Mouse (Mus musculus): Measurements from ENCODE around the gene Casp9. TPM values are rescaled to one million over a fixed set of nuclear protein-coding genes. Genes with fewer than 3 reads are reported as not detected.

The Casp9 gene
- polyA plus RNA-seq, 1 experiment from 2014 or later = 23.7 TPM

GRCm38 (mm10) chr4:141758874-141759542 lies 34.4 kb upstream of the Casp9 start:
- WGBS = 70% methylated on average over 6 of the region's 6 CpGs
- peaks cover 15% of the 10 kb centered on the region; the same call in 1 of the 2 replicates for H3K36me3 ChIP-seq (ENCODE audit: control insufficient read depth, insufficient read depth, low read length)
- no peak for ATAC-seq (ENCODE audit: insufficient read depth, low FRiP score)
- H3K9me3 ChIP-seq (replicated peaks; ENCODE audit: control insufficient read depth, low read length) = no peaks in the 10 kb centered on the region
- no peak overlapping the region for H3K4me2 ChIP-seq (ENCODE audit: low read depth, low read length)
- no peak overlapping the region for H3K4me3 ChIP-seq (replicated peaks; ENCODE audit: low read length)
- no peak overlapping the region for H3K27ac ChIP-seq (ENCODE audit: low read length)
- no peaks in the 10 kb centered on the region for H3K27me3 ChIP-seq (ENCODE audit: control insufficient read depth, insufficient read depth, low read length)
- H3K9ac ChIP-seq (ENCODE audit: low read length) = no peak overlapping the region
- no peaks in the 10 kb centered on the region for H3K4me1 ChIP-seq (ENCODE audit: control insufficient read depth, insufficient read depth, low read length)

DNA sequence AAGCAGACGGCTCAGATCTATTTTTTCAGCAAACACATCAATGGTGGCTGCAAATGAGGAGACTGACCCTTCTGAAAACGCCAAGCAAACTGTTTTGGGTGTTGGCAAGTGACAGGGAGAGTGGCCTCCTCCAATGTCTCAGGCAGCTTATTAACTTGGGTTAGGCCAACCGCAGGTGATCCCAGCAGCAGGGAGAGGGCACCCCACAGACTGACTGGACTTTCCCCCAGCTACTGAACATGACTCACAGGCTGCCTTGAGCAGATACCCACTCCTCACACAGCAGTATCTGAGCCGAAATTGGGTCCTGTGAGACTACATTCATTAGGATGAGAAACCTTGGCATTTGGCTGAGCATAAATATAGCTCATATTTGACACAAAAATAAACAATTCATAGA lies 32.5 kb upstream of the Casp9 start:
- H3K4me1 ChIP-seq (ENCODE audit: control insufficient read depth, insufficient read depth, low read length) = no peaks in the 10 kb centered on the region
- 82% methylated on average over 4 of the region's 4 CpGs for WGBS
- no peaks in the 10 kb centered on the region for H3K9me3 ChIP-seq (replicated peaks; ENCODE audit: control insufficient read depth, low read length)
- H3K27ac ChIP-seq (ENCODE audit: low read length) = no peak overlapping the region
- peaks cover 15% of the 10 kb centered on the region; the same call in 1 of the 2 replicates for H3K36me3 ChIP-seq (ENCODE audit: control insufficient read depth, insufficient read depth, low read length)
- no peak for ATAC-seq (ENCODE audit: insufficient read depth, low FRiP score)
- no peak overlapping the region for H3K4me3 ChIP-seq (replicated peaks; ENCODE audit: low read length)
- no peak overlapping the region for H3K9ac ChIP-seq (ENCODE audit: low read length)
- H3K4me2 ChIP-seq (ENCODE audit: low read depth, low read length) = no peak overlapping the region
- H3K27me3 ChIP-seq (ENCODE audit: control insufficient read depth, insufficient read depth, low read length) = no peaks in the 10 kb centered on the region

DNA sequence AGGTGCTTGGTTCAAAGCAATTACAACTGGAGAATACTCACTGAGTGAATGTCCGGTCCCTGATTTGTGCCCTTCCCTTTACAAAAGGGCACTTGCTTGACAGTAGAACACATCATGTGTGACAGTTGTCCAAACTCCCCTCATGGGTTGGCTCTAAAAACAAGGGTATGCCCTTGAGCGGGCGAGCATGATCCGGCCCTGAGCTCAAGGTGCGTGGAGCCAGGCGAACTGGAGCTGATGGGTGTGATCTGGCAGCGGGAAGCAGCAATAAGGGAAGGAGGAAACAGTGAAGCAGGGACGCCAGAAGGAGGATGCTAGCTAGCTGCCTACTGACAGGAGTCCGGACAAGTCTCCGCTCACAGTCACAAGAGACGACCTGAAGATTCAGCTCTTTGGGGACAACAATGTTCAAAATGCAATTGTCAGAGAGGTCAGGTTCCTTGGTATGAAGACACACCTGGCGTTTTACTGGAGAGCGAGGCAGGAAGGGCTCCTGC lies 31.3 kb upstream of the Casp9 start:
- Histone ChIP-seq H3K9me3 (replicated peaks; ENCODE audit: control insufficient read depth, low read length) (no peaks in the 10 kb centered on the region), H3K4me2 (ENCODE audit: low read depth, low read length) (no peak overlapping the region), H3K27me3 (ENCODE audit: control insufficient read depth, insufficient read depth, low read length) (no peaks in the 10 kb centered on the region), H3K4me3 (replicated peaks; ENCODE audit: low read length) (no peak overlapping the region), H3K4me1 (ENCODE audit: control insufficient read depth, insufficient read depth, low read length) (peaks cover 11% of the 10 kb centered on the region; the same call in 1 of the 2 replicates), H3K9ac (ENCODE audit: low read length) (no peak overlapping the region), H3K27ac (ENCODE audit: low read length) (no peak overlapping the region), H3K36me3 (ENCODE audit: control insufficient read depth, insufficient read depth, low read length) (peaks cover 15% of the 10 kb centered on the region; the same call in 1 of the 2 replicates)
- ATAC-seq (ENCODE audit: insufficient read depth, low FRiP score) = no peak
- WGBS = 90% methylated on average over 13 of the region's 13 CpGs

- no peak overlapping the region for H3K4me2 ChIP-seq (ENCODE audit: low read depth, low read length)
- ATAC-seq (ENCODE audit: insufficient read depth, low FRiP score) = no peak
- H3K4me1 ChIP-seq (ENCODE audit: control insufficient read depth, insufficient read depth, low read length) = peaks cover 20% of the 10 kb centered on the region
- H3K27me3 ChIP-seq (ENCODE audit: control insufficient read depth, insufficient read depth, low read length) = no peaks in the 10 kb centered on the region
- H3K27ac ChIP-seq (ENCODE audit: low read length) = no peak overlapping the region
- H3K4me3 ChIP-seq (replicated peaks; ENCODE audit: low read length) = no peak overlapping the region
- no peaks in the 10 kb centered on the region for H3K9me3 ChIP-seq (replicated peaks; ENCODE audit: control insufficient read depth, low read length)
- no peak overlapping the region for H3K9ac ChIP-seq (ENCODE audit: low read length)
- H3K36me3 ChIP-seq (ENCODE audit: control insufficient read depth, insufficient read depth, low read length) = peaks cover 15% of the 10 kb centered on the region; the same call in 1 of the 2 replicates
- 89% methylated on average over 12 of the region's 12 CpGs for WGBS
Observed at GRCm38 (mm10) chr4:141763476-141763875, 29.9 kb upstream of the Casp9 start.

DNA sequence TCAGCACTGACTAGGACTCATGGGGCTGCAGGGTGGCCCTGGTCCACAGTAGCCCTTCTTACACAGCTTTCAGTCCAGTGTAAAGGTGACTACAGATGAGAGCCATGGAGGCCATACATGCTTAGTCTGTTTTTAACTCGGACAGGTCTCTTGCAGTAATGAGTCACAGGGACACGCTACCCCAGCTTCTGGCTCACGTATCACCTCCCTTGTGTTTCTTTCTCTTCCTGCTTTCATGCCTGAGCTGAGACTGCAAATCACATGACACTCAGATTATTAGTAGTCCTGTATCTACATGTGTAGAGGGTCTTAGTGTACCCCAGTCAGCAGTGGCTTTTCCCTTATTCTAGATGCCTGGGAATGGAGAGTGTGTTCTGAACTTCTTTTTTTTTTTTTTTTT lies 28.4 kb upstream of the Casp9 start:
- no peak for ATAC-seq (ENCODE audit: insufficient read depth, low FRiP score)
- Histone ChIP-seq H3K27ac (ENCODE audit: low read length) (no peak overlapping the region), H3K4me3 (replicated peaks; ENCODE audit: low read length) (no peak overlapping the region), H3K27me3 (ENCODE audit: control insufficient read depth, insufficient read depth, low read length) (no peaks in the 10 kb centered on the region), H3K9me3 (replicated peaks; ENCODE audit: control insufficient read depth, low read length) (no peaks in the 10 kb centered on the region), H3K36me3 (ENCODE audit: control insufficient read depth, insufficient read depth, low read length) (peaks cover 21% of the 10 kb centered on the region; the same call in 1 of the 2 replicates), H3K4me1 (ENCODE audit: control insufficient read depth, insufficient read depth, low read length) (peaks cover 20% of the 10 kb centered on the region), H3K4me2 (ENCODE audit: low read depth, low read length) (no peak overlapping the region), H3K9ac (ENCODE audit: low read length) (no peak overlapping the region)
- WGBS = 90% methylated on average over 3 of the region's 3 CpGs

GRCm38 (mm10) chr4:141766316-141766667 lies 27.1 kb upstream of the Casp9 start:
- 0 out of 2 replicates have a peak overlapping the region, but pooled peaks have one; percentile 20 for H3K4me2 ChIP-seq (ENCODE audit: low read depth, low read length)
- no peak for ATAC-seq (ENCODE audit: insufficient read depth, low FRiP score)
- peak overlapping the region; percentile 89 for H3K27ac ChIP-seq (ENCODE audit: low read length)
- WGBS = 64% methylated on average over 8 of the region's 8 CpGs
- H3K4me3 ChIP-seq (replicated peaks; ENCODE audit: low read length) = no peak overlapping the region
- no peaks in the 10 kb centered on the region for H3K27me3 ChIP-seq (ENCODE audit: control insufficient read depth, insufficient read depth, low read length)
- H3K9ac ChIP-seq (ENCODE audit: low read length) = peak overlapping the region; percentile 13; the same call in 1 of the 2 replicates
- peaks cover 21% of the 10 kb centered on the region; the same call in 1 of the 2 replicates for H3K36me3 ChIP-seq (ENCODE audit: control insufficient read depth, insufficient read depth, low read length)
- peaks cover 20% of the 10 kb centered on the region for H3K4me1 ChIP-seq (ENCODE audit: control insufficient read depth, insufficient read depth, low read length)
- H3K9me3 ChIP-seq (replicated peaks; ENCODE audit: control insufficient read depth, low read length) = no peaks in the 10 kb centered on the region

DNA sequence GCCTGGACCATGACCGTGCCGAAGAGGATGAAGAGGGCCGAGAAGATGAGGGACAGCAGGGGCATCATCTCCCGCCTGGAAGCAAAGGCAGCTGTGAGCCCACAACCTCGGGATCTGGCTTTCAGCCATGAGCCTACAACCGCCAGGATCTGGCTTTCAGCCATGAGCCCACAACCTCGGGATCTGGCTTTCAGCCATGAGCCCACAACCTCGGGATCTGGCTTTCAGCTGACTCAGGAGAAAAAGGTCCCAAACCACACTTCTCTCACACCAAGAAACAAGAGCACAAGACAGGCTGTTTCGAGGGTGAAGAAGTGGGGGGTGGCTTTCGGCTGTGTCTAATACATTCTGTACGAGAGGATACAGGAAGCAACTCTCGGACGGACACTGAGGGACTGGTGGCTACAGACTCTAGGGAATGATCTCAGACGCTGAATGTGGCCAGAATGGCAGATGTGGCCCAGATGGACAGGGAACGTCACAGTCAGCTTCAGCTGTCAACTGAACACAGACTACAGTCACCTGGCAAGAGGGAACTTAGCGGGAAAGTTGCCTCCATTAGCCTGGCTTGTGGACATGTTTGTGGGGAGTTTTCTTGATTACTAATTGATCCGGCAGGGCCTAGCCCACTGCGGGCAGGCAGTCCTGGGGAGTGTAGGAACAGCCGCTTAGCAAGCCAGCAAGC lies 26.6 kb upstream of the Casp9 start:
- H3K9ac ChIP-seq (ENCODE audit: low read length) = peak overlapping the region; percentile 13; the same call in 1 of the 2 replicates
- WGBS = 42% methylated on average over 19 of the region's 19 CpGs
- peak overlapping the region; percentile 20; the same call in 1 of the 2 replicates for H3K4me2 ChIP-seq (ENCODE audit: low read depth, low read length)

GRCm38 (mm10) chr4:141767353-141768036 lies 25.9 kb upstream of the Casp9 start:
- peak overlapping the region; percentile 20 for H3K4me2 ChIP-seq (ENCODE audit: low read depth, low read length)
- H3K9ac ChIP-seq (ENCODE audit: low read length) = peak overlapping the region; percentile 12; the same call in 1 of the 2 replicates

More for the DNA sequence above, 26.6 kb upstream of the Casp9 start:
- Histone ChIP-seq H3K27me3 (ENCODE audit: control insufficient read depth, insufficient read depth, low read length) (no peaks in the 10 kb centered on the region), H3K4me3 (replicated peaks; ENCODE audit: low read length) (no peak overlapping the region), H3K27ac (ENCODE audit: low read length) (peak overlapping the region; percentile 89), H3K36me3 (ENCODE audit: control insufficient read depth, insufficient read depth, low read length) (peaks cover 20% of the 10 kb centered on the region; the same call in 1 of the 2 replicates), H3K9me3 (replicated peaks; ENCODE audit: control insufficient read depth, low read length) (no peaks in the 10 kb centered on the region), H3K4me1 (ENCODE audit: control insufficient read depth, insufficient read depth, low read length) (peaks cover 20% of the 10 kb centered on the region)
- peak; percentile 76; the same call in 1 of the 2 replicates for ATAC-seq (ENCODE audit: insufficient read depth, low FRiP score)

More at GRCm38 (mm10) chr4:141767353-141768036, 25.9 kb upstream of the Casp9 start:
- H3K4me3 ChIP-seq (replicated peaks; ENCODE audit: low read length) = no peak overlapping the region
- H3K27ac ChIP-seq (ENCODE audit: low read length) = peak overlapping the region; percentile 89
- peaks cover 20% of the 10 kb centered on the region for H3K4me1 ChIP-seq (ENCODE audit: control insufficient read depth, insufficient read depth, low read length)
- H3K27me3 ChIP-seq (ENCODE audit: control insufficient read depth, insufficient read depth, low read length) = no peaks in the 10 kb centered on the region
- peak; percentile 73 for ATAC-seq (ENCODE audit: insufficient read depth, low FRiP score)
- 0 out of 2 replicates have a peak, but pooled peaks cover 13% of the 10 kb centered on the region for H3K36me3 ChIP-seq (ENCODE audit: control insufficient read depth, insufficient read depth, low read length)
- H3K9me3 ChIP-seq (replicated peaks; ENCODE audit: control insufficient read depth, low read length) = no peaks in the 10 kb centered on the region
- WGBS = 59% methylated on average over 19 of the region's 19 CpGs
